Mouse (Mus musculus): Measurements from ENCODE around the gene Timm8b. TPM values are rescaled to one million over a fixed set of nuclear protein-coding genes. Genes with fewer than 3 reads are reported as not detected.

The Timm8b gene
- polyA plus RNA-seq, 1 experiment from 2014 or later = 305 TPM

- no peaks in the 10 kb centered on the region for H3K4me1 ChIP-seq (replicated peaks)
- no peak overlapping the region for H3K4me3 ChIP-seq
- H3K4me2 ChIP-seq = no peak overlapping the region
- H3K9ac ChIP-seq = no peak overlapping the region
- peaks cover 60% of the 10 kb centered on the region for H3K36me3 ChIP-seq
- 94% methylated on average over 11 of the region's 11 CpGs for WGBS
- ATAC-seq (ENCODE audit: insufficient number of reproducible peaks, low FRiP score) = no peak
- no peaks in the 10 kb centered on the region for H3K27me3 ChIP-seq (replicated peaks)
- no peak overlapping the region for H3K27ac ChIP-seq (ENCODE audit: poor library complexity, severe bottlenecking)
- H3K9me3 ChIP-seq (replicated peaks) = no peaks in the 10 kb centered on the region
These were observed 30.6 kb downstream of the Timm8b start for GRCm38 (mm10) chr9:50634270-50634669.

DNA sequence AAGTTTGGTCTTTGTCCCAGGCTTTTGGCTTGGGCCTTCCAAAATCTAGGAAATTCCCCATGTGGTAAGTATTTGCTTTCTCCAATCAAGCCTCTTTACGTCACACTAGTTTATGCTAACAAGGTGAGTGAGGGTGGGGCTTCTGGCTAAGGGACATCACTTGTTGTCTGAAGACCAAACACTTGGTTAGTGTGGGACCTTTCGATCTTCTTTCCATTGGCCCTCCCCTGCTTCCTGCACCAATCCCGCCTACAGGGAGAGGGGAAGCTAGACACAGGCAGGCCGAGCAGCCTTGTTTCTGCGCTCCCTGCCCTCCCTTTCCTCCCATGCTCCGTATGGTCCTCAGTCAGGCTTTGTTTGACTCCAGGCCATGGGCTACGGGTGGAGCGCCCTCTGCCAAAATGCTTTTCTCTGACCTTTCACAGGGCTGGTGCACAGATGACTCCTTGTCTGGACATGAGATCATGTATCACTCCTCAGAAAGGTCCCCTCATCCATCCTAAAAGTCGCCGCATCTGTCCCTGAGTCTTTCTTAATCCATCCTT lies 43.2 kb downstream of the Timm8b start:
- H3K4me1 ChIP-seq (replicated peaks) = no peaks in the 10 kb centered on the region
- no peak overlapping the region for H3K4me3 ChIP-seq
- H3K4me2 ChIP-seq = no peak overlapping the region
- WGBS = 79% methylated on average over 10 of the region's 10 CpGs
- no peaks in the 10 kb centered on the region for H3K9me3 ChIP-seq (replicated peaks)
- no peak for ATAC-seq (ENCODE audit: insufficient number of reproducible peaks, low FRiP score)
- H3K27ac ChIP-seq (ENCODE audit: poor library complexity, severe bottlenecking) = no peak overlapping the region
- no peaks in the 10 kb centered on the region for H3K27me3 ChIP-seq (replicated peaks)
- peaks cover 91% of the 10 kb centered on the region for H3K36me3 ChIP-seq
- no peak overlapping the region for H3K9ac ChIP-seq

GRCm38 (mm10) chr9:50650503-50650902 lies 46.8 kb downstream of the Timm8b start:
- no peak overlapping the region for H3K4me2 ChIP-seq
- 83% methylated on average over 10 of the region's 10 CpGs for WGBS
- peaks cover 91% of the 10 kb centered on the region for H3K36me3 ChIP-seq
- no peak overlapping the region for H3K27ac ChIP-seq (ENCODE audit: poor library complexity, severe bottlenecking)
- H3K9ac ChIP-seq = no peak overlapping the region
- H3K4me1 ChIP-seq (replicated peaks) = no peaks in the 10 kb centered on the region
- H3K27me3 ChIP-seq (replicated peaks) = no peaks in the 10 kb centered on the region
- H3K9me3 ChIP-seq (replicated peaks) = no peaks in the 10 kb centered on the region
- peak; percentile 67; the same call in 1 of the 2 replicates for ATAC-seq (ENCODE audit: insufficient number of reproducible peaks, low FRiP score)
- no peak overlapping the region for H3K4me3 ChIP-seq

Other genes with a start within 250 kb of the Timm8b start
- gene Plet1, start 109.4 kb upstream of the Timm8b start, polyA plus RNA-seq (2016; fragmentation: Nextera tagmentation; extraction: Ambion mirVana) = 0.44 and 0.46 TPM in 2 replicates
- gene Pts, start 75.2 kb upstream of the Timm8b start, polyA plus RNA-seq (2016; fragmentation: Nextera tagmentation; extraction: Ambion mirVana) = 82.2 and 84.1 TPM in 2 replicates
- gene Il18, start 49.1 kb upstream of the Timm8b start, polyA plus RNA-seq (2016; fragmentation: Nextera tagmentation; extraction: Ambion mirVana) = 3.9 and 4.0 TPM in 2 replicates
- 0.08 TPM in 1 of 2 replicates, not detected in the other for gene Bco2, start 48.7 kb upstream of the Timm8b start, polyA plus RNA-seq (2016; fragmentation: Nextera tagmentation; extraction: Ambion mirVana)
- 0.22 TPM in 1 of 2 replicates, not detected in the other for gene Tex12, start 42.6 kb upstream of the Timm8b start, polyA plus RNA-seq (2016; fragmentation: Nextera tagmentation; extraction: Ambion mirVana)
- 570 and 575 TPM in 2 replicates for gene Sdhd, start 98 bp upstream of the Timm8b start, polyA plus RNA-seq (2016; fragmentation: Nextera tagmentation; extraction: Ambion mirVana)
- 2.5 and 3.0 TPM in 2 replicates for gene Pih1d2, start 13.4 kb downstream of the Timm8b start, polyA plus RNA-seq (2016; fragmentation: Nextera tagmentation; extraction: Ambion mirVana)
- 20.4 and 21.0 TPM in 2 replicates for gene Nkapd1, start 13.6 kb downstream of the Timm8b start, polyA plus RNA-seq (2016; fragmentation: Nextera tagmentation; extraction: Ambion mirVana)
- gene Dlat, start 55.9 kb downstream of the Timm8b start, polyA plus RNA-seq (2016; fragmentation: Nextera tagmentation; extraction: Ambion mirVana) = 138 and 147 TPM in 2 replicates
- gene Dixdc1, start 135.6 kb downstream of the Timm8b start, polyA plus RNA-seq (2016; fragmentation: Nextera tagmentation; extraction: Ambion mirVana) = 9.2 and 10.8 TPM in 2 replicates
- gene 2310030G06Rik, start 142.6 kb downstream of the Timm8b start, polyA plus RNA-seq (2016; fragmentation: Nextera tagmentation; extraction: Ambion mirVana) = 9.5 and 13.2 TPM in 2 replicates
- gene Cryab, start 147.4 kb downstream of the Timm8b start, polyA plus RNA-seq (2016; fragmentation: Nextera tagmentation; extraction: Ambion mirVana) = 1,032 and 1,048 TPM in 2 replicates
- 284 and 285 TPM in 2 replicates for gene Hspb2, start 148.4 kb downstream of the Timm8b start, polyA plus RNA-seq (2016; fragmentation: Nextera tagmentation; extraction: Ambion mirVana)
- 8.0 and 10.3 TPM in 2 replicates for gene Fdxacb1, start 164.3 kb downstream of the Timm8b start, polyA plus RNA-seq (2016; fragmentation: Nextera tagmentation; extraction: Ambion mirVana)
- gene Alg9, start 171.1 kb downstream of the Timm8b start, polyA plus RNA-seq (2016; fragmentation: Nextera tagmentation; extraction: Ambion mirVana) = 38.6 TPM in 2 replicates
- gene 1110032A03Rik, start 171.6 kb downstream of the Timm8b start, polyA plus RNA-seq (2016; fragmentation: Nextera tagmentation; extraction: Ambion mirVana) = 19.9 and 20.7 TPM in 2 replicates
- gene Ppp2r1b, start 241.4 kb downstream of the Timm8b start, polyA plus RNA-seq (2016; fragmentation: Nextera tagmentation; extraction: Ambion mirVana) = 61.1 and 62.1 TPM in 2 replicates

Data from heart, embryonic 12.5 days (tissue).